Mouse (Mus musculus) bone marrow, adult 2 months (tissue): Measurements from ENCODE around the gene Srp68. TPM values are rescaled to one million over a fixed set of nuclear protein-coding genes. Genes with fewer than 3 reads are reported as not detected.

Source experiments
- H3K27ac ChIP-seq: fragments of 200-500 bp; 2 replicates; pipeline ENCODE4 v1.5.1; 2012; ENCODE audit warnings: low read depth, mild to moderate bottlenecking, control low read depth, inconsistent platforms, low read length; ENCODE audit not compliant: control insufficient read depth, poor library complexity, insufficient read depth
- H3K4me1 ChIP-seq: fragments of 200-500 bp; 2 replicates; pipeline ENCODE4 v1.6.1; 2011; ENCODE audit warnings: low read length; ENCODE audit not compliant: control insufficient read depth, insufficient read depth
- H3K4me3 ChIP-seq: fragments of 200-500 bp; replicated peaks from 2 replicates; pipeline ENCODE3; 2011; ENCODE audit warnings: mild to moderate bottlenecking, low read depth, low read length, control low read depth; ENCODE audit not compliant: control insufficient read depth
- CTCF ChIP-seq: fragments of 200-500 bp; IDR thresholded peaks from 2 replicates; pipeline ENCODE4 v1.5.1; 2011; ENCODE audit warnings: low read length, control low read depth; ENCODE audit not compliant: control insufficient read depth, insufficient read depth
- POLR2A ChIP-seq: fragments of 200-500 bp; IDR thresholded peaks from 2 replicates; pipeline ENCODE4 v1.6.1; 2011; ENCODE audit warnings: low read depth, mild to moderate bottlenecking, control low read depth, low read length, borderline replicate concordance; ENCODE audit not compliant: control insufficient read depth
- WGBS: fragments of 180-500 bp; shearing (Covaris S2); methylation state at CpG from one replicate; pipeline ENCODE4 v1.1.7; 2018; 5-methylcytosine and 5-hydroxymethylcytosine counted together
- polyA plus RNA-seq: library from polyadenylated mRNA; stranded (reverse); fragments of >200 nt; gene quantifications from 2 replicates; pipeline ENCODE4 v1.2.4, GENCODE M21; 2011; ENCODE audit warnings: low replicate concordance; ENCODE audit not compliant: missing spikeins, insufficient read depth, insufficient read length

Gene Srp68
- polyA plus RNA-seq, 1 experiment: 44.5 TPM

- Histone ChIP-seq H3K4me3 (no peak overlapping the region), H3K4me1 (no peaks in the 10 kb centered on the region; the same call in 1 of the 2 replicates), H3K27ac (no peak overlapping the region)
- TF ChIP-seq POLR2A (no peak), CTCF (no peak)
- WGBS: 91% methylated on average over 13 of the region's 13 CpGs
These were observed 18.4 kb upstream of the Srp68 start for GRCm38 (mm10) chr11:116292401-116292800.

- 64% methylated on average over 8 of the region's 8 CpGs for WGBS
- TF ChIP-seq CTCF: no peak
- no peak for TF ChIP-seq POLR2A
- H3K27ac ChIP-seq: no peak overlapping the region
- no peaks in the 10 kb centered on the region; the same call in 1 of the 2 replicates for H3K4me1 ChIP-seq
- no peak overlapping the region for H3K4me3 ChIP-seq
These were observed 16.5 kb upstream of the Srp68 start for GRCm38 (mm10) chr11:116290556-116290955.

- Histone ChIP-seq H3K27ac (no peak overlapping the region), H3K4me1 (peaks cover 3% of the 10 kb centered on the region; the same call in 1 of the 2 replicates), H3K4me3 (no peak overlapping the region)
- TF ChIP-seq POLR2A: no peak
- no peak for TF ChIP-seq CTCF
- 74% methylated on average over 5 of the region's 5 CpGs for WGBS
These were observed 13.3 kb upstream of the Srp68 start for GRCm38 (mm10) chr11:116287351-116287750.

- Histone ChIP-seq H3K4me3 (no peak overlapping the region), H3K4me1 (peaks cover 3% of the 10 kb centered on the region; the same call in 1 of the 2 replicates), H3K27ac (no peak overlapping the region)
- TF ChIP-seq CTCF (no peak), POLR2A (no peak)
- 74% methylated on average over 7 of the region's 7 CpGs for WGBS
These were observed 11.8 kb upstream of the Srp68 start for GRCm38 (mm10) chr11:116285770-116286191.

GRCm38 (mm10) chr11:116283982-116284381 is 10.0 kb upstream of the Srp68 start:
- Histone ChIP-seq H3K4me3 (no peak overlapping the region), H3K4me1 (peaks cover 3% of the 10 kb centered on the region; the same call in 1 of the 2 replicates), H3K27ac (no peak overlapping the region)
- TF ChIP-seq CTCF (no peak), POLR2A (no peak)
- 50% methylated on average over 6 of the region's 6 CpGs for WGBS

GRCm38 (mm10) chr11:116282912-116283521 is 9.0 kb upstream of the Srp68 start:
- Histone ChIP-seq H3K4me3 (no peak overlapping the region), H3K4me1 (peaks cover 3% of the 10 kb centered on the region; the same call in 1 of the 2 replicates), H3K27ac (no peak overlapping the region; the same call in 1 of the 2 replicates)
- TF ChIP-seq CTCF (no peak), POLR2A (peak; percentile 6; the same call in 1 of the 2 replicates)
- WGBS: 11% methylated on average over 48 of the region's 48 CpGs

GRCm38 (mm10) chr11:116282089-116282488 is 8.1 kb upstream of the Srp68 start:
- no peak overlapping the region for H3K4me3 ChIP-seq
- no peak overlapping the region for H3K27ac ChIP-seq
- TF ChIP-seq POLR2A (no peak), CTCF (no peak)
- peaks cover 3% of the 10 kb centered on the region; the same call in 1 of the 2 replicates for H3K4me1 ChIP-seq
- 2% methylated on average over 11 of the region's 11 CpGs for WGBS

GRCm38 (mm10) chr11:116281671-116282070 is 7.7 kb upstream of the Srp68 start:
- Histone ChIP-seq H3K4me3 (no peak overlapping the region), H3K27ac (no peak overlapping the region), H3K4me1 (peaks cover 3% of the 10 kb centered on the region; the same call in 1 of the 2 replicates)
- WGBS: 4% methylated on average over 18 of the region's 18 CpGs
- no peak for TF ChIP-seq CTCF
- no peak for TF ChIP-seq POLR2A
